Mouse (Mus musculus): Measurements from ENCODE around the gene Trabd2b.

DNA sequence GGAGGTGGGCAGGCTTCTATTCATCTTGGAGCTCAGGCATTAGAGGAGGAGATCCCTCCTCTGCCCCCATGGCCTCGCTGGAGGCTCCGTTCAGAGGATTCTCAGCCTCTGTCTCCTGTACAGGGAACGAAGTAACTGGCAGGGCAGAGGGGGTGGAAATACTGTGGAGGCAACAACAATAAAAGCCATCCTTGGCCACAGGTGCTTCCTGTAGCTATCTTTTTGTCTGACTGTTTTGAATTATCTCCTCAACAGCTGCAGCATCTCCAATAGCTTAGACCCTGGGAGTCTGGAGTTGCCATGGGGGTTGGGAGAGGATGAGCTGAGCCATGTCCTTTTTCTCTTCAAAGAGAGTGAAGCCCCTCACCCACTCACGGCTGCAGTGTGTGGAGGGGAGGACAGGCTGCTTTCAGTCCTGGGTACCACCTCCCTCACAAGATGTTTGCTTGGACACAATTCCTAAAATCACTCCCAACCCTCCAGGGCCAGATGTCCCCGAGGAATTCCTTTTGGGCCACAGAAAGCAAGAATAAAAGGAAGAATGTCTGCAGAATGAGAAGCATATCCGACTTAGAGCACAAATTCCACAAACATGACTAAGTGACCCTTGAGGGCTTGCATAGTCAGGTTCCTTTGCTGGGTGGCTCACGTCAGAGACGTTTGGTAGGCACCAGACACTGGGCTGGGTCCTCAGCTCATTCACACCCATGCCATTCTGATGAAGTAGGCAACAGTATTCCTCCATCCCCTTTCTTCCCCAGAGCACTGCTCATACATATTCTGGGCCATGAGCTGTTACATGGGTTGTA lies 194.9 kb downstream of the Trabd2b start:
- TF ChIP-seq POLR2A (IDR thresholded peaks at IDR 0.05; ENCODE audit: borderline replicate concordance, low read depth, low read length) (no peak), CTCF (IDR thresholded peaks at IDR 0.05; ENCODE audit: low read depth, low read length) (no peak)
